Mouse (Mus musculus): ENCODE measurements around the gene Elavl3. TPM values are rescaled to one million over a fixed set of nuclear protein-coding genes. Genes with fewer than 3 reads are reported as not detected.

Gene Elavl3
- polyA plus RNA-seq, 1 experiment from 2014 or later, result 0.29 TPM

DNA sequence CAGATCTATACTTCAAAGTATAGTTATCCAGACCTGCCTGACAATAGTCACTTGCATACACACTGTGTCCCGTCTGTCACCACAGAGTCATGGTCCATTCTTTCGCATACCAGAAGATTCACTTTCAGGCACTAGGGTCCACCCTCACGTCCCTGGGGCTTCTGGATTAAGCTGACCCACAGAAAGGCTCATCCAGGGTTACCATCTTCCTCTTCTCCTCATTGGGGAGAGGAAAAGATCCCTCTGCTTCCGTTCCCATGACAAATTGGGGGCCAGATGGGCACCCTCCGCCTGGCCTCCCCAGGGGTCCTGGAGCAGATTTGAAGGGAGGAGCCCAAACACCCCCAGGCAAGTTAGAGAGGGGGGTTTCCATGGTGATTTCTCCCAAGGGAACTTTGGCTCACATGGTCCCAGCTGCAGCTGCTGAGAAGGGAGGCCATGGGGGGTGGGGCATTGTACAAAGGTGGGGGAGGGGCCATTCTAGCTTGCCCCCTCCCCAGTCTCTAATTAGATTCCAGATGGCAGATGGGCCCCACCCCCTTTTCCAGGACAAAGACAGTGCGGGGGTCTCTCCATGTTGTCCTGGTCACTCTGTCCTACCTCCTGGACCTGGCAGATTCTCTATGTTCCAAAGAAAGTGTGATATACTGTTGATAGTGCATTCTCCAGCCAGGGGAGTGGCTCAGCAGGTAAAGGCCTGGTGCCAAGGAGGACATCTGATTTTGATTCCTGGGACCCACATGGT is 16.4 kb downstream of the Elavl3 start:
- Histone ChIP-seq H3K9me3 (replicated peaks; ENCODE audit: control insufficient read depth, low read length) (0 out of 2 replicates have a peak, but pooled peaks cover under 1% of the 10 kb centered on the region), H3K27me3 (ENCODE audit: control insufficient read depth, insufficient read depth, low read length) (no peaks in the 10 kb centered on the region), H3K4me1 (ENCODE audit: control insufficient read depth, insufficient read depth, low read length) (no peaks in the 10 kb centered on the region), H3K4me3 (ENCODE audit: low read length) (no peak overlapping the region), H3K36me3 (ENCODE audit: control insufficient read depth, insufficient read depth) (no peaks in the 10 kb centered on the region), H3K27ac (ENCODE audit: low read length) (no peak overlapping the region), H3K9ac (ENCODE audit: low read length) (no peak overlapping the region), H3K4me2 (ENCODE audit: low read depth, low read length) (no peak overlapping the region)
- 56% methylated on average over 6 of the region's 6 CpGs for WGBS
- ATAC-seq (replicated peaks; ENCODE audit: extremely low read depth, insufficient read depth, low FRiP score), result no peak

DNA sequence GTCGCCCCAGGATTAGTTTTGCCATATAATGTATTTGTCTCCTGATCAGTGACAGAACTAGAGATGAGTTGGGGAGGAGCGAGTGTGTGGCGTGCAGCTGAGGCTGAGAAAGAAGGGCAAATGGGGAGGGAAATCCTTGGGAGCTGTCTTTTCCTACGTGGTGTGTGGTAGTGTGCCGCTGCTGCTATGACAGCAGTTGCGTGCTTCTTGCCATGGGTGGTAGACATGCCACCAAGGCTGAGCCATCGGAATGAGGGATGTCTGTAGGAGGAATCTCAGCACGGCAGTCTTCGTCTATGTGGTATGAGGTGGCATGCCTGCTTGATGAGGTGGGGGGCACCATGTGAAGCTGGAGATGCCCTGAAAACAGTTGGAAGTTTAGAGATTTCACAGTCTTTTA is 21.4 kb downstream of the Elavl3 start:
- H3K9ac ChIP-seq (ENCODE audit: low read length), result no peak overlapping the region
- H3K4me1 ChIP-seq (ENCODE audit: control insufficient read depth, insufficient read depth, low read length), result no peaks in the 10 kb centered on the region
- WGBS, result 89% methylated on average over 9 of the region's 9 CpGs
- no peak overlapping the region for H3K27ac ChIP-seq (ENCODE audit: low read length)
- H3K4me2 ChIP-seq (ENCODE audit: low read depth, low read length), result no peak overlapping the region
- H3K4me3 ChIP-seq (ENCODE audit: low read length), result no peak overlapping the region
- ATAC-seq (replicated peaks; ENCODE audit: extremely low read depth, insufficient read depth, low FRiP score), result no peak
- H3K36me3 ChIP-seq (ENCODE audit: control insufficient read depth, insufficient read depth), result no peaks in the 10 kb centered on the region
- H3K27me3 ChIP-seq (ENCODE audit: control insufficient read depth, insufficient read depth, low read length), result no peaks in the 10 kb centered on the region
- no peaks in the 10 kb centered on the region for H3K9me3 ChIP-seq (replicated peaks; ENCODE audit: control insufficient read depth, low read length)

DNA sequence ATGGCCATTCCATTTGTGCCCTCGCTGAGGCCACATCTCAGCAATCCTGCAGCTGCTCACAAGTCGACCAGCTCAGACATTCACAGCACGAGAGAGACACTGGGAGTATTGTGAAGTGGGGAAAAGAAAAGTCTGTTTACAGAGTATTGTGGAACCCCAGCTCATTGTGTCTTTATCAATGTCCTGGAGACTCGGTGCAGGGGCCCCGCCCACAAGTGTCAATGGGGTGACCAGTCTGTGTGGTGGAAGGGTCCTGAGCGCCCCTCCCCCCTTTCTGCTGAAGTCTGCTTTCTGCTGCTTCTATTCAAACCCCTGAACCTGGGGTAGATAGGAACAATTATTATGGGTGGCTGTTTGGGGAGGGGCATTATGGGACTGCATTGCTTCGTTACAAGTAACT is 23.4 kb downstream of the Elavl3 start:
- Histone ChIP-seq H3K4me3 (ENCODE audit: low read length) (no peak overlapping the region), H3K4me2 (ENCODE audit: low read depth, low read length) (no peak overlapping the region), H3K9me3 (replicated peaks; ENCODE audit: control insufficient read depth, low read length) (no peaks in the 10 kb centered on the region), H3K27ac (ENCODE audit: low read length) (no peak overlapping the region), H3K9ac (ENCODE audit: low read length) (no peak overlapping the region), H3K36me3 (ENCODE audit: control insufficient read depth, insufficient read depth) (no peaks in the 10 kb centered on the region), H3K4me1 (ENCODE audit: control insufficient read depth, insufficient read depth, low read length) (no peaks in the 10 kb centered on the region), H3K27me3 (ENCODE audit: control insufficient read depth, insufficient read depth, low read length) (no peaks in the 10 kb centered on the region)
- WGBS, result 40% methylated on average over 7 of the region's 7 CpGs
- no peak for ATAC-seq (replicated peaks; ENCODE audit: extremely low read depth, insufficient read depth, low FRiP score)

DNA sequence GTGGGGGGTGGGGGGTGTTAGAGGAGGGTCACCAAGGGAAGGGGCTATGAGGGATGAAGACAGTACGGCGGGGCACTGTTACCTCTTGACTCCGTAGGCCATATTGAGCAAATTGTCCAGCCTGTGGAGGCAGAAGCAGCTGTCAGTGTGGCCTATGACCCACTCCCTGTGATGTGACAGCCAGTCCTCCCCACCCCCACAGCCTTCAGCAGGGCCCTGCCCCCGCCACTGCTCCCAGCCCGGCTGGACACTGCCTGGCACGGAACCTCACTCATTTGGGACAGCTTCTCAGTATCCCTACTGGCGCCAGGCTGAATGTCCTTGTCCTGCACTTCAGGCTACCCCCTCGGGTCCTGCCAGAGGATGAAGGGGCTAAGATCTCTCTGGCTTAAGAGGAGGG is 27.2 kb downstream of the Elavl3 start:
- Histone ChIP-seq H3K9me3 (replicated peaks; ENCODE audit: control insufficient read depth, low read length) (no peaks in the 10 kb centered on the region), H3K27me3 (ENCODE audit: control insufficient read depth, insufficient read depth, low read length) (no peaks in the 10 kb centered on the region), H3K27ac (ENCODE audit: low read length) (no peak overlapping the region), H3K4me3 (ENCODE audit: low read length) (no peak overlapping the region), H3K9ac (ENCODE audit: low read length) (no peak overlapping the region), H3K4me1 (ENCODE audit: control insufficient read depth, insufficient read depth, low read length) (no peaks in the 10 kb centered on the region), H3K4me2 (ENCODE audit: low read depth, low read length) (no peak overlapping the region), H3K36me3 (ENCODE audit: control insufficient read depth, insufficient read depth) (no peaks in the 10 kb centered on the region)
- 52% methylated on average over 8 of the region's 8 CpGs for WGBS
- ATAC-seq (replicated peaks; ENCODE audit: extremely low read depth, insufficient read depth, low FRiP score), result no peak

DNA sequence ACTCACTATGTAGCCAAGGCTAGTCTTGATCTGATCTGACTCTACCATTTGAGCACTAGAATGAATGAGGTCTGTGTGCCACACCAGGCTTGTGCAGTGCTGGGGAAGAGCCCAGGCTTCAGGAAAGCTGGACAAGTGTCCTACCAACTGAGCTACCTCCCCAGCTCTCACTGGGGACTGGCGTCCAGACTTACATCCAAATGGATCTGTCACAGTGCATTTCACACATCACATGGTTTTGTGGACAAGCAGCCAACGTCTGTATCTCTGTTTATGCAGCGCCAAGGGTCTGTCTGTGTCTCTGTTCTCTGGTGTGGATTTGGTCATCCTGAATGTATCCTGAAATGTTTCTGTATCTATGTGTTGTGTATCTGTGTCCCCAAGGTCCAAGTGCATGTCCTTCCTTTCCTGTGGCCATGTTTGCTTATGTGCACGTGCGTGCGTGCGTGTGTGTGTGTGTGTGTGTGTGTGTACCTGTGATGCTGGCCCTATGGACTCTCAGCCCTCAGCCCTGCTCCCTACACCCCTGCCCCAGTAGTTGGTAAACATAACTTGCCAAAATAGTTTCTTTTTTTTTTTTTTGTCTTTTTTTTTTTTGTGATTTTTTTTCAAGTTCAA is 34.5 kb downstream of the Elavl3 start:
- H3K27ac ChIP-seq (ENCODE audit: low read length), result no peak overlapping the region
- 67% methylated on average over 7 of the region's 7 CpGs for WGBS
- no peaks in the 10 kb centered on the region for H3K27me3 ChIP-seq (ENCODE audit: control insufficient read depth, insufficient read depth, low read length)
- peaks cover 22% of the 10 kb centered on the region for H3K36me3 ChIP-seq (ENCODE audit: control insufficient read depth, insufficient read depth)
- no peak overlapping the region for H3K4me2 ChIP-seq (ENCODE audit: low read depth, low read length)
- no peaks in the 10 kb centered on the region for H3K9me3 ChIP-seq (replicated peaks; ENCODE audit: control insufficient read depth, low read length)
- no peak overlapping the region for H3K4me3 ChIP-seq (ENCODE audit: low read length)
- no peak for ATAC-seq (replicated peaks; ENCODE audit: extremely low read depth, insufficient read depth, low FRiP score)
- H3K4me1 ChIP-seq (ENCODE audit: control insufficient read depth, insufficient read depth, low read length), result no peaks in the 10 kb centered on the region
- no peak overlapping the region for H3K9ac ChIP-seq (ENCODE audit: low read length)

DNA sequence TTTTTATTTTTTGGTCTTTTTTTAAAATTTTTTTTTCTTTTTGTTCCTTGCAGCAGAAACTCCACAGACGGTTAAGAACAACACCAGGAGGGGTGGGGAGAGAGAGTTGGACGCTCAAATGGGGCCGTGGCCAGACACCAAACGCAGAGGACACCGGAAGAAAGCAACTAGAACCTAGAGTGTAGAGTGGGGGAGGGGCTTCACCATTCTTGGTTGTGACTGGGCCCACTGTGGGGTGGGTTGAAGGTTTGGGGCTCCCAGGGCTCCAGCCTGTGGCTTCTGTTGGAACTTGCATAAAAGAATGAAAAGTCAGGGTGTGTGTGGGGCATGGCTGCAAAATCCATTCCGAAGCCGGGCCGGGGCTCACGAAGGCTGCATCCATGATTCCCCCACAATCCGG is 35.6 kb downstream of the Elavl3 start:
- 66% methylated on average over 10 of the region's 10 CpGs for WGBS
- Histone ChIP-seq H3K4me1 (ENCODE audit: control insufficient read depth, insufficient read depth, low read length) (no peaks in the 10 kb centered on the region), H3K9ac (ENCODE audit: low read length) (no peak overlapping the region), H3K4me3 (ENCODE audit: low read length) (no peak overlapping the region), H3K27me3 (ENCODE audit: control insufficient read depth, insufficient read depth, low read length) (no peaks in the 10 kb centered on the region), H3K27ac (ENCODE audit: low read length) (no peak overlapping the region), H3K9me3 (replicated peaks; ENCODE audit: control insufficient read depth, low read length) (no peaks in the 10 kb centered on the region), H3K4me2 (ENCODE audit: low read depth, low read length) (no peak overlapping the region), H3K36me3 (ENCODE audit: control insufficient read depth, insufficient read depth) (peaks cover 32% of the 10 kb centered on the region)
- ATAC-seq (replicated peaks; ENCODE audit: extremely low read depth, insufficient read depth, low FRiP score), result no peak

DNA sequence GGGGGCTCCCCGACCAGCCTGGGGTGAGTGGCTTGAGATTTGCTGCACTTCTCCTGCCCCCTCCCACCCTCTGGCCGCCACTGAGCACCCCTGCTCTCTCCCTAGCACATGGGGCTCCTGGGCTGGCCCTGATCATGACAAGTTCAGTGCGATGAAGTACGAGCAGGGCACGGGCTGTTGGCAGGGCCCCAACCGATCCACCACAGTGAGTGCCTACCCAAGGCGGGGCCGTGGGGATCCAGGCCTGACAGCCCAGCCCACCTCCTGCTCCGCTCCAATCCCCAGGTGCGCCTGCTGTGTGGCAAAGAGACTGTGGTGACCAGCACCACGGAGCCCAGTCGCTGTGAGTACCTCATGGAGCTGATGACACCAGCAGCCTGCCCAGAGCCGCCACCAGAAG is 39.1 kb downstream of the Elavl3 start:
- H3K27me3 ChIP-seq (ENCODE audit: control insufficient read depth, insufficient read depth, low read length), result no peaks in the 10 kb centered on the region
- no peak for ATAC-seq (replicated peaks; ENCODE audit: extremely low read depth, insufficient read depth, low FRiP score)
- WGBS, result 90% methylated on average over 13 of the region's 13 CpGs
- peaks cover 56% of the 10 kb centered on the region for H3K36me3 ChIP-seq (ENCODE audit: control insufficient read depth, insufficient read depth)
- H3K4me2 ChIP-seq (ENCODE audit: low read depth, low read length), result no peak overlapping the region
- H3K9ac ChIP-seq (ENCODE audit: low read length), result no peak overlapping the region
- no peaks in the 10 kb centered on the region for H3K4me1 ChIP-seq (ENCODE audit: control insufficient read depth, insufficient read depth, low read length)
- no peak overlapping the region for H3K4me3 ChIP-seq (ENCODE audit: low read length)
- H3K9me3 ChIP-seq (replicated peaks; ENCODE audit: control insufficient read depth, low read length), result no peaks in the 10 kb centered on the region
- no peak overlapping the region for H3K27ac ChIP-seq (ENCODE audit: low read length)

DNA sequence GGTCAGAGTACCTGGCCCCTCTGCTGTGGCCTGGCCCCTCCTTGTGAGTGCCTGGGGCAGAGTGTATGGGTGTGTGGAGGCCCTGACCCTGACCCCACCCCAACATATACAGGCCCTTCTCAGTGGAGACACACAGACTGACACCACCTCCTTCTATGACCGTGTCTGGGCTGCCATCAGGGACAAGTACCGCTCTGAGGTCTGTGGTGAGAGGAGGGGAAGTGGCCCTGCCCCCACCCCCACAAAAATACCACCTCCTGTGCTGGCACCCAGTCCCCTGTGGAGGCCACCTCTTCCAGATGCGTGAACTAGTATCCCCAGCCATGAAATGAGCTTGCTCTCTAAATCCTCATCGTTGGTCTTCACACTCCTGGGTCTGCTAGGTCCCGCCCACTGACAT is 40.8 kb downstream of the Elavl3 start:
- H3K4me1 ChIP-seq (ENCODE audit: control insufficient read depth, insufficient read depth, low read length), result no peaks in the 10 kb centered on the region
- H3K4me3 ChIP-seq (ENCODE audit: low read length), result no peak overlapping the region
- H3K4me2 ChIP-seq (ENCODE audit: low read depth, low read length), result no peak overlapping the region
- ATAC-seq (replicated peaks; ENCODE audit: extremely low read depth, insufficient read depth, low FRiP score), result no peak
- no peaks in the 10 kb centered on the region for H3K9me3 ChIP-seq (replicated peaks; ENCODE audit: control insufficient read depth, low read length)
- no peak overlapping the region for H3K9ac ChIP-seq (ENCODE audit: low read length)
- H3K27ac ChIP-seq (ENCODE audit: low read length), result no peak overlapping the region
- H3K36me3 ChIP-seq (ENCODE audit: control insufficient read depth, insufficient read depth), result peaks cover 65% of the 10 kb centered on the region
- 86% methylated on average over 5 of the region's 5 CpGs for WGBS
- no peaks in the 10 kb centered on the region for H3K27me3 ChIP-seq (ENCODE audit: control insufficient read depth, insufficient read depth, low read length)

DNA sequence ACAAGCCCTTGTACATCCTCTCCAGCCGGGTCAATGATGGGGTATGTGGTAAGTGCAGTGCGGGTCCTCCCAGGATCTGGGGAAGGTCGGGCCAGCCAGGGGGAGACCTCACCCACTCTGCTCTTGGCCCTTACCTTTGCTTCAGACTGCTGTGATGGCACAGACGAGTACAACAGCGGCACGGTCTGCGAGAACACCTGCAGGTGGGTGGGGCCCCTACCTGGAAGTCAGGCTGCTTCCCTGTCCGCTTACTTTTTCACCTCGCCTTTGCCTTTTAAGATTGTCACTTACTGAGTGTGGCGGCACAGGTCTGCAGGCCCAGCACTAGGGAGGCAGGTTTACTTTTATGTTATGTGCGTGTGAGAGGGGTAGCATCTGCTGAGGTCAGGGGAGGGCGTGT is 47.3 kb downstream of the Elavl3 start:
- Histone ChIP-seq H3K9ac (ENCODE audit: low read length) (no peak overlapping the region), H3K4me3 (ENCODE audit: low read length) (no peak overlapping the region), H3K36me3 (ENCODE audit: control insufficient read depth, insufficient read depth) (peaks cover 25% of the 10 kb centered on the region)

More for the DNA sequence above, 47.3 kb downstream of the Elavl3 start:
- peaks cover 12% of the 10 kb centered on the region for H3K4me1 ChIP-seq (ENCODE audit: control insufficient read depth, insufficient read depth, low read length)
- WGBS, result 88% methylated on average over 12 of the region's 12 CpGs
- H3K27me3 ChIP-seq (ENCODE audit: control insufficient read depth, insufficient read depth, low read length), result no peaks in the 10 kb centered on the region
- no peak for ATAC-seq (replicated peaks; ENCODE audit: extremely low read depth, insufficient read depth, low FRiP score)
- H3K9me3 ChIP-seq (replicated peaks; ENCODE audit: control insufficient read depth, low read length), result no peaks in the 10 kb centered on the region
- H3K4me2 ChIP-seq (ENCODE audit: low read depth, low read length), result no peak overlapping the region
- no peak overlapping the region for H3K27ac ChIP-seq (ENCODE audit: low read length)
